Mouse (Mus musculus): ENCODE data around the gene Six5. TPM values are rescaled to one million over a fixed set of nuclear protein-coding genes. Genes with fewer than 3 reads are reported as not detected.

Six5 gene
- total RNA-seq, 2 experiments from 2014 or later, result 1.7 to 2.1 TPM

DNA sequence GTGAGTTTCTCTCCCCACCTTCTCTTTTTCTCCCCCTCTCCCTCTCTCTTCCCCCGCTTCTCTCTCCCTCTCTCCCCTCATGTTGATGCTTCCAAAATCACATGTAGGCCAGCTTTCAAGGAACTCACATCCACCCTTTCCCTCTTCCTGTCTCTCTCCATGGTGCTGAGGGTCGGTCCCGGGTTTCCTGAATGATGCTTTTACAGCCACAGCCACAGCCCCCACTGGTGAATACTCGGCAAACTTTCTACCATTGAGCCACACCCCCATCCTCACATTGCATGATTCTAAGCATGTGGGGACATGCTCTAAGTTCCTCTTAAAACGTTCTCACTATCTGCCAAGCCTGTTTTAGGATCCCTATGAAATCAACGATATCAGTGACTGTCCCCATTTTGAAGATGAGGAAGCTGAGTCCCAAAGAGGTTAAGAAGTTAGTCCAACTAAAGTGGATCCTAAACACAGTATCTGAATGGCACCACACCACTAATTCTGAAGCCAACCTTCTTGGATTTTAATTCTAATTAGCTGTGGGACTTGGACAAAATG lies 53.2 kb downstream of the Six5 start:
- DNase-seq (ENCODE audit: low spot score), result no peak

Small RNA genes lying within 50 kb of the gene (microRNA-seq; reads per million reads assigned to microRNA genes)
- gene Mir3100, result 9.9 reads per million, percentile 24 among the genes with 10 or more reads in this experiment

Other genes with a start within 250 kb of the Six5 start
- gene Pglyrp1, start 223.3 kb upstream of the Six5 start, total RNA-seq (2021), result under 1 TPM in 1 of 2 experiments, not detected in 1; 0.37 TPM
- 1 to 10 TPM; 3.6 to 5.6 TPM for gene Ccdc61, start 184.2 kb upstream of the Six5 start, total RNA-seq (2021)
- gene Nova2, start 168.7 kb upstream of the Six5 start, total RNA-seq (2021), result 1 to 10 TPM; 1.1 to 1.9 TPM
- not detected for gene Nanos2, start 107.2 kb upstream of the Six5 start, total RNA-seq (2021)
- 1 to 10 TPM; 8.7 to 8.9 TPM for gene Mypop, start 103.3 kb upstream of the Six5 start, total RNA-seq (2021)
- 10 to 100 TPM; 18.3 to 18.5 TPM for gene Irf2bp1, start 90.5 kb upstream of the Six5 start, total RNA-seq (2021)
- under 1 TPM in 1 of 2 experiments, not detected in 1; 0.09 TPM for gene Foxa3, start 71.1 kb upstream of the Six5 start, total RNA-seq (2021)
- gene Sympk, start 70.2 kb upstream of the Six5 start, total RNA-seq (2021), result 10 to 100 TPM; 74.1 to 74.6 TPM
- gene Rsph6a, start 39.9 kb upstream of the Six5 start, total RNA-seq (2021), result not detected
- gene Dmwd, start 18.4 kb upstream of the Six5 start, total RNA-seq (2021), result 10 to 100 TPM; 33.8 to 39.1 TPM
- gene Dmpk, start 10.7 kb upstream of the Six5 start, total RNA-seq (2021), result 100 to 1,000 TPM; 232 to 265 TPM
- gene Gm4969, start 23.8 kb downstream of the Six5 start, total RNA-seq (2021), result not detected
- 1 to 10 TPM; 2.2 to 2.6 TPM for gene Fbxo46, start 25.3 kb downstream of the Six5 start, total RNA-seq (2021)
- 1 to 10 TPM; 1.9 to 2.0 TPM for gene Qpctl, start 54.7 kb downstream of the Six5 start, total RNA-seq (2021)
- 10 to 100 TPM; 50.5 to 55.4 TPM for gene Snrpd2, start 55.1 kb downstream of the Six5 start, total RNA-seq (2021)
- not detected for gene Gipr, start 71.5 kb downstream of the Six5 start, total RNA-seq (2021)
- gene Eml2, start 81.8 kb downstream of the Six5 start, total RNA-seq (2021), result 10 to 100 TPM; 13.9 to 15.0 TPM
- 1 to 10 TPM; 1.3 to 3.3 TPM for gene Gpr4, start 117.9 kb downstream of the Six5 start, total RNA-seq (2021)
- 10 to 100 TPM; 41.3 to 47.1 TPM for gene Opa3, start 133.7 kb downstream of the Six5 start, total RNA-seq (2021)
- gene Vasp, start 177.2 kb downstream of the Six5 start, total RNA-seq (2021), result 10 to 100 TPM; 11.6 to 22.2 TPM
- under 1 TPM; 0.30 to 0.36 TPM for gene Ppm1n, start 185.5 kb downstream of the Six5 start, total RNA-seq (2021)
- gene Rtn2, start 188.0 kb downstream of the Six5 start, total RNA-seq (2021), result 1,000 to 10,000 TPM; 1,025 to 1,102 TPM
- 1 to 10 TPM in 1 of 2 experiments, under 1 TPM in 1; 0.57 to 2.5 TPM for gene Fosb, start 215.5 kb downstream of the Six5 start, total RNA-seq (2021)